Mouse (Mus musculus): ENCODE results near the gene Cdkal1. TPM values are rescaled to one million over a fixed set of nuclear protein-coding genes. Genes with fewer than 3 reads are reported as not detected.

Gene Cdkal1
- polyA plus RNA-seq, 1 experiment, result 5.1 TPM

- Histone ChIP-seq H3K27me3 (ENCODE audit: control insufficient read depth, insufficient read depth, insufficient read length) (no peaks in the 10 kb centered on the region), H3K4me3 (ENCODE audit: insufficient read depth, poor library complexity, severe bottlenecking) (no peak overlapping the region), H3ac (ENCODE audit: control insufficient read depth, insufficient read length, low read depth) (no peak overlapping the region)
These were observed 457.0 kb downstream of the Cdkal1 start for GRCm38 (mm10) chr13:29398456-29398855.

GRCm38 (mm10) chr13:29395694-29396093 lies 459.8 kb downstream of the Cdkal1 start:
- Histone ChIP-seq H3K36me3 (ENCODE audit: control insufficient read depth, insufficient read depth) (no peaks in the 10 kb centered on the region), H3ac (ENCODE audit: control insufficient read depth, insufficient read length, low read depth) (no peak overlapping the region), H3K4me3 (ENCODE audit: insufficient read depth, poor library complexity, severe bottlenecking) (no peak overlapping the region), H3K79me2 (ENCODE audit: control insufficient read depth, insufficient read depth) (no peaks in the 10 kb centered on the region), H3K79me3 (ENCODE audit: low read depth) (no peaks in the 10 kb centered on the region), H3K27me3 (ENCODE audit: control insufficient read depth, insufficient read depth, insufficient read length) (no peaks in the 10 kb centered on the region)
- TF ChIP-seq FOSL1 (IDR thresholded peaks at IDR 0.05; ENCODE audit: insufficient read depth, low read length, poor library complexity, severe bottlenecking) (no peak), USF1 (IDR thresholded peaks at IDR 0.05; ENCODE audit: low read depth) (no peak), MAX (IDR thresholded peaks at IDR 0.05) (no peak)

More at GRCm38 (mm10) chr13:29398456-29398855, 457.0 kb downstream of the Cdkal1 start:
- no peaks in the 10 kb centered on the region for H3K79me2 ChIP-seq (ENCODE audit: control insufficient read depth, insufficient read depth)
- H3K36me3 ChIP-seq (ENCODE audit: control insufficient read depth, insufficient read depth), result no peaks in the 10 kb centered on the region
- TF ChIP-seq USF1 (IDR thresholded peaks at IDR 0.05; ENCODE audit: low read depth), result no peak
- no peak for TF ChIP-seq FOSL1 (IDR thresholded peaks at IDR 0.05; ENCODE audit: insufficient read depth, low read length, poor library complexity, severe bottlenecking)
- no peak for TF ChIP-seq CTCF (IDR thresholded peaks at IDR 0.05; ENCODE audit: control insufficient read depth, insufficient read depth, insufficient read length)
- TF ChIP-seq MAX (IDR thresholded peaks at IDR 0.05), result no peak
- no peak for TF ChIP-seq CEBPB (IDR thresholded peaks at IDR 0.05; ENCODE audit: low read depth)
- no peak for TF ChIP-seq MYOD1 (IDR thresholded peaks at IDR 0.05; ENCODE audit: control insufficient read depth, insufficient read length, low read depth)
- no peak for TF ChIP-seq MYOG (IDR thresholded peaks at IDR 0.05; ENCODE audit: control insufficient read depth, extremely low read depth, insufficient read length)
- H3K79me3 ChIP-seq (ENCODE audit: low read depth), result no peaks in the 10 kb centered on the region

- no peaks in the 10 kb centered on the region for H3K36me3 ChIP-seq (ENCODE audit: control insufficient read depth, insufficient read depth)
- no peak overlapping the region for H3ac ChIP-seq (ENCODE audit: control insufficient read depth, insufficient read length, low read depth)
- H3K79me2 ChIP-seq (ENCODE audit: control insufficient read depth, insufficient read depth), result no peaks in the 10 kb centered on the region
- H3K79me3 ChIP-seq (ENCODE audit: low read depth), result no peaks in the 10 kb centered on the region
- H3K27me3 ChIP-seq (ENCODE audit: control insufficient read depth, insufficient read depth, insufficient read length), result no peaks in the 10 kb centered on the region
- H3K4me3 ChIP-seq (ENCODE audit: insufficient read depth, poor library complexity, severe bottlenecking), result no peak overlapping the region
- TF ChIP-seq MAX (IDR thresholded peaks at IDR 0.05) (no peak), FOSL1 (IDR thresholded peaks at IDR 0.05; ENCODE audit: insufficient read depth, low read length, poor library complexity, severe bottlenecking) (no peak), CEBPB (IDR thresholded peaks at IDR 0.05; ENCODE audit: low read depth) (no peak), MYOG (IDR thresholded peaks at IDR 0.05; ENCODE audit: control insufficient read depth, extremely low read depth, insufficient read length) (no peak), USF1 (IDR thresholded peaks at IDR 0.05; ENCODE audit: low read depth) (no peak), MYOD1 (IDR thresholded peaks at IDR 0.05; ENCODE audit: control insufficient read depth, insufficient read length, low read depth) (no peak), CTCF (IDR thresholded peaks at IDR 0.05; ENCODE audit: control insufficient read depth, insufficient read depth, insufficient read length) (no peak)
These were observed 465.4 kb downstream of the Cdkal1 start for GRCm38 (mm10) chr13:29390025-29390424.

GRCm38 (mm10) chr13:29388918-29389317 lies 466.6 kb downstream of the Cdkal1 start:
- no peaks in the 10 kb centered on the region for H3K79me3 ChIP-seq (ENCODE audit: low read depth)
- TF ChIP-seq CEBPB (IDR thresholded peaks at IDR 0.05; ENCODE audit: low read depth) (no peak), MYOD1 (IDR thresholded peaks at IDR 0.05; ENCODE audit: control insufficient read depth, insufficient read length, low read depth) (no peak), MYOG (IDR thresholded peaks at IDR 0.05; ENCODE audit: control insufficient read depth, extremely low read depth, insufficient read length) (no peak), CTCF (IDR thresholded peaks at IDR 0.05; ENCODE audit: control insufficient read depth, insufficient read depth, insufficient read length) (no peak), FOSL1 (IDR thresholded peaks at IDR 0.05; ENCODE audit: insufficient read depth, low read length, poor library complexity, severe bottlenecking) (no peak), USF1 (IDR thresholded peaks at IDR 0.05; ENCODE audit: low read depth) (no peak), MAX (IDR thresholded peaks at IDR 0.05) (no peak)
- H3K79me2 ChIP-seq (ENCODE audit: control insufficient read depth, insufficient read depth), result no peaks in the 10 kb centered on the region
- no peaks in the 10 kb centered on the region for H3K36me3 ChIP-seq (ENCODE audit: control insufficient read depth, insufficient read depth)
- no peak overlapping the region for H3ac ChIP-seq (ENCODE audit: control insufficient read depth, insufficient read length, low read depth)
- H3K27me3 ChIP-seq (ENCODE audit: control insufficient read depth, insufficient read depth, insufficient read length), result no peaks in the 10 kb centered on the region
- no peak overlapping the region for H3K4me3 ChIP-seq (ENCODE audit: insufficient read depth, poor library complexity, severe bottlenecking)

- Histone ChIP-seq H3K4me3 (ENCODE audit: insufficient read depth, poor library complexity, severe bottlenecking) (no peak overlapping the region), H3K36me3 (ENCODE audit: control insufficient read depth, insufficient read depth) (no peaks in the 10 kb centered on the region), H3K79me2 (ENCODE audit: control insufficient read depth, insufficient read depth) (no peaks in the 10 kb centered on the region), H3ac (ENCODE audit: control insufficient read depth, insufficient read length, low read depth) (no peak overlapping the region), H3K27me3 (ENCODE audit: control insufficient read depth, insufficient read depth, insufficient read length) (no peaks in the 10 kb centered on the region), H3K79me3 (ENCODE audit: low read depth) (no peaks in the 10 kb centered on the region)
- no peak for TF ChIP-seq USF1 (IDR thresholded peaks at IDR 0.05; ENCODE audit: low read depth)
- no peak for TF ChIP-seq MAX (IDR thresholded peaks at IDR 0.05)
- no peak for TF ChIP-seq MYOD1 (IDR thresholded peaks at IDR 0.05; ENCODE audit: control insufficient read depth, insufficient read length, low read depth)
- no peak for TF ChIP-seq CEBPB (IDR thresholded peaks at IDR 0.05; ENCODE audit: low read depth)
- no peak for TF ChIP-seq CTCF (IDR thresholded peaks at IDR 0.05; ENCODE audit: control insufficient read depth, insufficient read depth, insufficient read length)
- TF ChIP-seq MYOG (IDR thresholded peaks at IDR 0.05; ENCODE audit: control insufficient read depth, extremely low read depth, insufficient read length), result no peak
These were observed 477.9 kb downstream of the Cdkal1 start for GRCm38 (mm10) chr13:29377572-29377971.

- TF ChIP-seq MYOD1 (IDR thresholded peaks at IDR 0.05; ENCODE audit: control insufficient read depth, insufficient read length, low read depth), result no peak
- TF ChIP-seq CEBPB (IDR thresholded peaks at IDR 0.05; ENCODE audit: low read depth), result no peak
- no peak for TF ChIP-seq FOSL1 (IDR thresholded peaks at IDR 0.05; ENCODE audit: insufficient read depth, low read length, poor library complexity, severe bottlenecking)
- TF ChIP-seq USF1 (IDR thresholded peaks at IDR 0.05; ENCODE audit: low read depth), result no peak
- no peak for TF ChIP-seq MYOG (IDR thresholded peaks at IDR 0.05; ENCODE audit: control insufficient read depth, extremely low read depth, insufficient read length)
- TF ChIP-seq CTCF (IDR thresholded peaks at IDR 0.05; ENCODE audit: control insufficient read depth, insufficient read depth, insufficient read length), result no peak
- TF ChIP-seq MAX (IDR thresholded peaks at IDR 0.05), result no peak
- Histone ChIP-seq H3K79me3 (ENCODE audit: low read depth) (no peaks in the 10 kb centered on the region), H3K79me2 (ENCODE audit: control insufficient read depth, insufficient read depth) (no peaks in the 10 kb centered on the region), H3K4me3 (ENCODE audit: insufficient read depth, poor library complexity, severe bottlenecking) (no peak overlapping the region), H3ac (ENCODE audit: control insufficient read depth, insufficient read length, low read depth) (no peak overlapping the region), H3K27me3 (ENCODE audit: control insufficient read depth, insufficient read depth, insufficient read length) (no peaks in the 10 kb centered on the region), H3K36me3 (ENCODE audit: control insufficient read depth, insufficient read depth) (no peaks in the 10 kb centered on the region)
These were observed 483.6 kb downstream of the Cdkal1 start for GRCm38 (mm10) chr13:29371916-29372315.
